Mouse (Mus musculus): ENCODE results near the gene Tmem29.
A peak's percentile ranks its signal among the peaks of the same experiment; 100 is the strongest.
"Not testable (repeated sequence)": the region's sequence is repeated elsewhere in the genome, so short reads cannot be mapped to it uniquely, and the experiment has no call there.

The Tmem29 gene

GRCm38 (mm10) chrX:150458766-150459350, at the start of gene Tmem29:
Tmem29 (minus strand) TSS chrX:150459154.
- DNase-seq = peak; percentile 89 to 94

GRCm38 (mm10) chrX:150508696-150509095, 49.7 kb upstream of the Tmem29 start:
- DNase-seq = no peak

GRCm38 (mm10) chrX:150487811-150488210, 28.9 kb upstream of the Tmem29 start:
- not testable (repeated sequence) for DNase-seq

GRCm38 (mm10) chrX:150486314-150487030, 27.5 kb upstream of the Tmem29 start:
- peak in 1 of 2 experiments; percentile 3 for DNase-seq

- peak; percentile 84 to 93 for DNase-seq
Measured at GRCm38 (mm10) chrX:150477854-150478780, 19.2 kb upstream of the Tmem29 start.

DNA sequence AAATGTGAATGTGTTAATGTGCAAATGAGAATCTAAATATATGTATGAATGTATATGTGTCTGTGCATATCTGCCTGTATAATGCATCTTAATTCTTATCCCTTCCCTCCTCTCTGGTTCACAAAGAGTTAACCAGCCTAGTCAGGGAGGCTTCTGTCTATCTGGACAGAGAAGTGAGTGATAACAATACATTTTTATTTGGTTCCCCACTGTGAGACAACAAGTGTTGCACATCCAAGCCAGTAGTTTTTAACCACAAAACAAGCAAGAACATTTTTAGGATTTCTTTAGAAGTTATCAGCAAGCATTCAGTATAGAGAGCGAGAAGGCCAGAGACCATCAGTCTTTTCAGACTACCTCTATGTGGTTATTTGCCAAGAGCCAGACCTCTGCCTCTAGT, 12.5 kb upstream of the Tmem29 start:
- DNase-seq = no peak

DNA sequence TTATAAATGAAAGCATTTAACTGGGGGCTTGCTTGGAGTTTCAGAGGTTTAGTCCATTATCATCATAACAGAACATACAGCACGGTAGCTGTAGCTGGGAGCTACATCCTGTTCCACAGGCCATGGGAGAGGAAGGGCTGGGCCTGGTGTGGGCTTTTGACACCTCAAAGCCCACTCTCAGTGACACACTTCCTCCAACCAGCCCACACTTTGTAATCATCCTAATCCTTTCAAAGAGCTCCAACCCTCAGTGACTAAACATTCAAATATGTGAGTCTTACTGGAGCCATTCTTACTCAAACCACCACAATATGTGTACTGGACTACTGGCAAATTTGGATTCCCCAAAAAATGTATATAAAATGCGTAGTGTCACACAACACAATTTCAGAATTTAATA, 9.3 kb upstream of the Tmem29 start:
- no peak for DNase-seq

DNA sequence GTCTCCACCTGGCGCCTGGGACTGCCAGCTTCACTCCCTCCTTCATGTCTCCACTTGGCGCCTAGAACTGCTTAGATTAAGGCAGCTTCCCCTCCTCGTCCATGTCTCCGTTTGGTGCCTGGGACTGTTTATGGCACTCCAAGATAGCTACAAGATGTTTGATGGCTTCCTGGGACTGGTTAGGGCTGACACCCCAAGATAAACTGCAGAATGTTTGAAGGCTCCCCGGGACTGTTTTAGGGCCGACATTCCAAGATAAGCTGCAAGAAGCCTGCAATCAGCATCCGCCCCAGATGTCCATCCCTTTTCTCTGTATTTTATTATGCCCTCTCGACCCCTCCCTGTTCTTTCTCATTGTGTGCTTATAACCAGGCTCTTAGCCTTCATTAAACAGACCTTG, 7.9 kb upstream of the Tmem29 start:
- not testable (repeated sequence) for DNase-seq

- DNase-seq = no peak
Measured at GRCm38 (mm10) chrX:150460143-150460542, 1.2 kb upstream of the Tmem29 start.

DNA sequence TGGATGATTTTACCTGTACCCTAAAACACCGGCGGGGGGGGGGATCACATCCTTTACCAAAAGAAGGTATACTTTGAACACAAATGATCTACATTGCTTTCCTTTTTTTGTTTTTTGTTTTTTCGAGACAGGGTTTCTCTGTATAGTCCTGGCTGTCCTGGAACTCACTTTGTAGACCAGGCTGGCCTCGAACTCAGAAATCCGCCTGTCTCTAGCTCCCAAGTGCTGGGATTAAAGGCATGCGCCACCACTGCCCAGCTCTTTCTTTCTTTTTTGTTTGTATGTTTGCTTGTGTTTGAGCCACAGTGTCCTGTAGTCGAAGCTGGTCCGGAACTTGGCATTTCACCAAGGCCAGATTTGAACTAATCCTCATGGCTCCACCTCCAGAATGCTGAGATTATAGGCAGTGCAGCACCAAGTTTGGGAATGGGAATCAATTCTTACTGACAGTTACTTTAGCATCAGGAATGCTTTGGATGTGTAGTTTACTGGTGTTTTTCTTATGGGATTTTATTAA, 515 bp upstream of the Tmem29 start:
- peak; percentile 12 to 35 for DNase-seq

DNA sequence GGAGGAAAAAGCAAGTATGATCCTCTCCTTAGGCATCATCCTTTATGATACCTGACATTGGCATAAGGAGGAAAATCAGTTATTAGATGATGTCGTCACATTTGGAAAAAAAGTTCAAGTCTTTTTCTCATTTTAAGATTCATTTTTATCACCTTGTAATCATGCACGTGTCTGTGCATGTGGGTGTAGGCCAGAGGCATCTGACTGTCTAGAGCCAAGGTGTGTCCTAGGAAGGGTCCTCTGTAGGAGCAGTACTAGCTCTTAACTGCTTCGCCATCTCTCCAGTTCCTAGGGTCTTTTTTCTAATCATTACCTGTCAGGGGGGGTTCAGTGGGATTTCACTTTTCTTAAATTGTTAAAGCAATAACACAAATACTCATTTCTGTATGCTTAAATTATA, 818 bp downstream of the Tmem29 start:
- DNase-seq = no peak

DNA sequence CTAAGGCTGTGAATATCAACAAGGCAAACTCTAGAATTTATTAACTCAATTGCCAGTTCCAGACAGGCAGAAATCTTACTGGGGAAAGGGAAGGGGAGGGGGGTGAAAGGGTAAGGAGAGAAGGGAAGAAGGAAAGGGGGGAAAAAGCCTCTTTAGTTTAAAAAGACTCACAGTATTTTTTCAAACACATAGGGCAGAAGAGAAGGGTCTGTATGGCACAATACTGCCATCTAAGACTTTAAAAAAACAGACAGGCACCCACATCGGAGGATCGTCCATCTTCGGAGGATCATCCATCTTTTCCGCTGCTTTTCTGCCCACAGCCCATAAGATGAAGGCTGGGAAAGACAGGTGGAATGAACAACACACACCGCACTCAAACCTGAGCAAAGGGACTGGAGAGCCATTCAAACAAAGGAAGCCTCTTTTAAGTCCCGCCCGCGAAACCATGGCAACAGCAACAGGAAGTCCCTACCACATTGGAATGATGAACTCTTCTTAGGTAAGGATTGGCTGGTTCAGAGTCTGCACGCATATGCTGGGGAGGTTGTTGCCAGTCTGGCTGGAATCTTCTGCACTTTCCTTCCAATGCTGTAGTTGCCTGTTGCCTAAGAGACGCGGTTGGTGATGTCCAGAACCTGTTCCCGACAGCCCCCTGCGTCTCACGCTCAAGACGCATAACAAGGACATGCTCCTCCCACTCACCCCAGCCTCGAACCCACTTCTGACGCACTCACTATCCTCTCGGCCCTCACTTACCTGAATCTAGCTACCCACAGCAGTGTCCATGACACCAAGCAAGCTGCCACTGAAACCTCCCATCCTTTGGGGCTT, 18.2 kb downstream of the Tmem29 start:
- peak; percentile 85 to 90 for DNase-seq

- no peak for DNase-seq
Measured at GRCm38 (mm10) chrX:150436373-150436772, 22.6 kb downstream of the Tmem29 start.

- DNase-seq = no peak
Measured at GRCm38 (mm10) chrX:150435367-150435766, 23.6 kb downstream of the Tmem29 start.

DNA sequence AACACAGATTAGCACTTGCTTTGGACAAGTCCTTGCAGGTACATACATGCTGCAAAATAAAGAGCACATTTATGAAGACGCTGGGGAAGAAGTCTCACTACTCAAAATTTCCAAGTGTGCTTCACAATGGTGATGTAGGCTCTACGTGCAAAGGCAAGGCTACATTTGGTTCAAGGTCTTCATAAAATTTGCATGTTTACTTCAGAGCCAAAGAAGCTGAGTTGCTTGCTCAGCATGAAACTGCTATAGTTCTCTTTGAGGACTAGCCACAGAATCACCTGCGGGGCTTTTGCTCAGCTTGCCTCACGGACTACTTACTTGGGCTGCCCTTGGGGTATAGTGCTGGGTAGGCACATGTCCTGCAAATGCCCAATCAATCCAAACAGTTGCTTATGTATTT, 45.4 kb downstream of the Tmem29 start:
- no peak for DNase-seq
